Mouse (Mus musculus): Measurements from ENCODE around the gene Dnajc7. TPM values are rescaled to one million over a fixed set of nuclear protein-coding genes. Genes with fewer than 3 reads are reported as not detected.
A peak's percentile ranks its signal among the peaks of the same experiment; 100 is the strongest.
"Not testable (repeated sequence)": the region's sequence is repeated elsewhere in the genome, so short reads cannot be mapped to it uniquely, and the experiment has no call there.

Gene Dnajc7
- 100 to 1,000 TPM; 258 to 267 TPM for total RNA-seq (2021)
- long read RNA-seq, experiment 1, transcript Dnajc7-201 (14 exons, 2,330 nt): major isoform, 41 of 57 reads
- long read RNA-seq, experiment 1, partial matches to known transcripts: 8 of 57 reads
- long read RNA-seq, experiment 1, other reads (novel, unspliced or antisense): 6 of 57 reads
- long read RNA-seq, experiment 2, transcript Dnajc7-201 (14 exons, 2,330 nt): major isoform, 38 of 56 reads
- long read RNA-seq, experiment 2, partial matches to known transcripts: 4 of 56 reads
- long read RNA-seq, experiment 2, other reads (novel, unspliced or antisense): 14 of 56 reads

GRCm38 (mm10) chr11:100619982-100620381 lies at the start of gene Dnajc7:
Gene Dnajc7 (minus strand): TSS chr11:100620168.
- no peak for DNase-seq (ENCODE audit: low spot score in 2 of 2)

DNA sequence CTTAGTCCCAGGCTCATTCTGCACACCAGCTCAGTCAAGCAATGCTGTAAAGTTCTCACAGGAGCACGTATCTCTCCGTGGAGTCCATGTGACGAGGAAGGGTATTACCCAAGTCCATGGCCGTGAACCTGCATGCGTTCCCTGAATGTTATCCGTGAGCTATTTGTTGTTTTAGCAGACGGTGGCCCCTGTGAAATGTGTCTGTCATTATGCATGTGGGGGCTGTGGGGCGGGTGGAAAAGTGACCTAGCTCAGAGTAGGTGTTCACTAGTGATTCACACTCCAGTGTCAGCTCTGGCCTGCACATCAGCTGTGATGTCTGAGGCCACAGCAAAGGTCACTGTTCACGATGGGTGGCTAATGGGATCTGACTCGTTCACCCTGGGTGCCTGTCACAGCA lies 39.8 kb upstream of the Dnajc7 start:
- no peak for DNase-seq (ENCODE audit: low spot score in 2 of 2)

DNA sequence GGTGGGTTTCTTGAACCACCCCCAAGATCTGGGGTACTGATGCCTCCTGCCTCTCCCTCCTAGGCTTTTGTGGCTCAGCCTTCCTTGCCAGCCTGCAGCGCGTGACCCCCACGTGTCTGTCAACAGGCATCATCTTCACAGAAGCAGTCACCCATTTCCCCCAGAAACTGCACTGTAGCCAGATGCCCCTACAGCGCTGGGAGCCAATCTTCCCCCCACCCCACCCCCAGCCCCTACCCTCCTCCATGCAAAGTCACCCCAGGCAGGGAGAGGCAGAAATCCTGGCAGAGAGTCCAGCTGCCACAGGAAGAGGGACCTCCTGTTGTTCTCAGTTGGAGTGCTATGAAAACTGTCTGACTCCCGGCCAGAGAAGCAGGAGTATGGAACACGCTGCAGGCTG lies 36.5 kb upstream of the Dnajc7 start:
- DNase-seq (ENCODE audit: low spot score in 2 of 2): no peak

DNA sequence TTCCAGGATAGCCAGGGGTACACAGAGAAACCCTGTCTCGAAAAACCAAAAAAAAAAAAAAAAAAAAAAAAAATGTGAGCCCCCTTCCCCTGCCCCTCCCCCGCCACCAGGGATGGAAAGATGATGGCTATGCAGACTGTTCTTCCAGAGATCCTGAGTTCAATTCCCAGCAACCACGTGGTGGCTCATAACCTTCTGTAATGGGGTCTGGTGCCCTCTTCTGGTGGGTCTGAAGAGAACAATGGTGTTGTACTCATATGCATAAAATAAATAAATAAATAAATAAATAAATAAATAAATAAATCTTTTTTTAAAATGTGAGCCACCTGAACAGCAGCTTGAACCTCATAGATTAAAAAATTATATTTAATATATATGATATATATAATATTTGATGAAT lies 35.6 kb upstream of the Dnajc7 start:
- not testable (repeated sequence) for DNase-seq (ENCODE audit: low spot score in 2 of 2)

DNA sequence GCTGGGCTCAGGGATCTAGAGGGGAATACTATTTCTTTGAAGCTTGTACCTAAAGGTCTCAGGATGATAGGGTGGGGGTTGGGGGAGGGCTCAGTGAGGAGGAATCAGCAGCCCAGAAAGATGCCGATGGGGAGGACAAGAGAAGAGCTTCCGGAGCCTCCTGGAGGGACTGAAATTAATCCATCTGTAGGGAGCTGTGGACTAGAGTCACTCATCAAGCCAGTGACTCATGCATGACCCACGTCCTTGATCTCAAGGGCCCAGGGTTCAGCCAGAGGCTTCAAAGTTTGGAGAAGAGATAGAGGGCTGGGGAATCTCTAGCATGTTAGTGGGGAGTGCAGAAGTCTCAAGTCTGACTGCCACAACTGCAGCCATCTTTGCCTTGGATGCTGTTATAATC lies 31.8 kb upstream of the Dnajc7 start:
- no peak for DNase-seq (ENCODE audit: low spot score in 2 of 2)

- DNase-seq (ENCODE audit: low spot score in 2 of 2): no peak
These were observed 31.2 kb upstream of the Dnajc7 start for GRCm38 (mm10) chr11:100651205-100651604.

DNA sequence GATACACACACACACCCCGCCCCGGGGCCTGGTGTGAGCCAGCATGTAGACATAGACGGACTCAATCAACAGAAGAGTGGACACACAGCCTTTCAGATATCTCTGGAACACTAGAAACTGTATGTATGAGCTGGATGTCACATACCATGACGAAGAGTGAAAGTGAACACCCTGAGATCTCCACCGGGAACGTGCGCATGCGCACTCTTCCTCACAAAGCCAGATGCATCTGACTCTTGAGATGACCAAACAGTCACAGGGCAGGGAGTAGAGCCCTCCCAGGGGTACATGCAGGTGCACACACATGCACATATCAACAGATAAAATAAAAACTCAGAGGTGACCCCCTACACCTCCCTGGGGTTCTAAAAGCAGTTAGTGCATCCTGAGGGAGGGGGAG lies 28.4 kb upstream of the Dnajc7 start:
- DNase-seq (ENCODE audit: low spot score in 2 of 2): no peak

DNA sequence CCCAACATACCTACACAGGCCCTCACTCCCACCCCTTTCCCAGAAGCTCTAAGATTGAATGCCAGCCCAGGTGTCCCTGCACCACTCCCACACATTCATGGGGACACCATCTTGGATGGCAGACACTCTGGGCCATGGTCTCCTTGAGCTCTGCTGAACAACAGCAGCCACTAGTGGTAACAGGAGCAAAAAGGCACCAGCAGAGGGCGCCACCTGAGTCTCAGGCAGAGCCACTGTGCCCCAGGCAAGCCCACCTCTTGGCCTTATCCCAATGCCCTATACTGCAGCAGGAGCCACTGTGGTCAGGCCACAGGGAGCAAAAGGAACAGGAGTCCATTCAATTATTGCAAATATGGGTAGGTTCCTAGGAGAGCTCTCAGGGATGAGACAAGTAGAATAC lies 26.3 kb upstream of the Dnajc7 start:
- peak; percentile 20 to 25 for DNase-seq (ENCODE audit: low spot score in 2 of 2)

- peak; percentile 36 to 44 for DNase-seq (ENCODE audit: low spot score in 2 of 2)
These were observed 23.9 kb upstream of the Dnajc7 start for GRCm38 (mm10) chr11:100643612-100644575.

- peak; percentile 48 to 76 for DNase-seq (ENCODE audit: low spot score in 2 of 2)
These were observed 20.4 kb upstream of the Dnajc7 start for GRCm38 (mm10) chr11:100640159-100640906.

DNA sequence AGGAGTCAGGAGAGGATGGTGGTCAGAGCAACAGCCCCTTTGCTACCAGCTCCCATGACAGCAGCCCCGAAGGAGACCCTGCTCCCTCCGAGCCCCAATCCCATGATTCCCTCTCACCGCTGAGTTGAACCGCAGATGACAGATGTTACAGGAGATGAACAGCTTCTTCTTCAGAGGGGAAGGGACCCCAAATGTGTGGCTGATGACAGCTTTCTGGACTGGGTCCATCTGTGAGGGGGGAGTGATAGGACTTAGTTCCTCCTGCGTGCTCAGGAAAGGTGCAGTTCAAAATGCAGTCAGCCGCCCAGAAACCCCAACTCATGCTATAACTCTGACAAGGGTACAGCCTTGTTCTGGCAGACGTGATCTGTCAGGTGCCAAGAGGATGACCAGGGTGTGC lies 14.6 kb upstream of the Dnajc7 start:
- no peak for DNase-seq (ENCODE audit: low spot score in 2 of 2)

DNA sequence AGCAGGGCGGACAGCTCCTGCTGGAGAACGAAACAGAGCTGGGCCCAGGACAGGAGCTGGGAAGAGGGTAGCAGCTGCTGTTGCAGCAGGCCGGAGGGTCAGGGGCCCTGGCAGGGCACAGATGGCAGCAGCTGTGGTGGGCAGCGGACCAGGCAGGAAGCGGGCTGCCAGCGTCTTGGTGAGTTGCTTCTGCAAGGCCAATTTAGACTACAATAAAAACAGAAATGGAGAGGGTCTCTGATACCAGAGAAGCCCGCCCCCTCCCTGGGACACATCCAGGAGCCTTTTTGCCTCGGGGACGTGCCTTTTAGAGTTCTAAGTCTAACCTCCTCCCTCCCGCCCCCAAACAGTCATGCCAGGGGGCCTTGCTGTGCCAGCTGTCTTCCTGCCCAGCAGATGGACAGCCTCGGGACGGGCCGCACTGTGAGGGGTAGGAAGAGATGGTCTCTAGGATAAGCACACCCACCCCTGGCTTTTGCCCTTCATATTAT lies 8.9 kb upstream of the Dnajc7 start:
- DNase-seq (ENCODE audit: low spot score in 2 of 2): no peak

DNA sequence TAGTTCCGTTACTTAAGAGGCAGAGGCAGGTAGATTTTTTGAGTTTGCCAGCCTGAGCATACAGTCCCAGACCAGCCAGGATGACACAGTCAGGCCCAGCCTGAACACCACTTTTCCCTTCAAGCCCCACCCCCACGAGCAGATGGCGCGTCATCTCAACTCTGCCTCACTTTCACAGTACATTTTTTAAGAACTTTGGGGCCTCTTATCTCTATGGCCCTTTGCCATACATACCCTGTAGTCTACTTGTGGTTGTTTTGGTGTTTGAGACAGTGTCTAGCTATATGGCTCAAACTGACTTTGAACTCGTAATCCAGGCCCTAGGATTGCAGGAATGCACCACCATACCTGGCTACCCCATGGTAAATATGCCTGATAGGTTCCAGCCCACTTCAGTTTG lies 8.1 kb upstream of the Dnajc7 start:
- no peak for DNase-seq (ENCODE audit: low spot score in 2 of 2)

- DNase-seq (ENCODE audit: low spot score in 2 of 2): peak; percentile 65 to 69
These were observed 6.8 kb upstream of the Dnajc7 start for GRCm38 (mm10) chr11:100626701-100627195.

GRCm38 (mm10) chr11:100625754-100626700 lies 6.1 kb upstream of the Dnajc7 start:
- DNase-seq (ENCODE audit: low spot score in 2 of 2): no peak

- no peak for DNase-seq (ENCODE audit: low spot score in 2 of 2)
These were observed 3.9 kb upstream of the Dnajc7 start for GRCm38 (mm10) chr11:100623867-100624266.

GRCm38 (mm10) chr11:100622714-100623113 lies 2.7 kb upstream of the Dnajc7 start:
- DNase-seq (ENCODE audit: low spot score in 2 of 2): peak; percentile 96 to 98

GRCm38 (mm10) chr11:100619485-100619975 lies 438 bp downstream of the Dnajc7 start:
- DNase-seq (ENCODE audit: low spot score in 2 of 2): peak; percentile 92 to 96

- peak; percentile 27 to 42 for DNase-seq (ENCODE audit: low spot score in 2 of 2)
These were observed 1.0 kb downstream of the Dnajc7 start, which contains the start of gene Nkiras2 for GRCm38 (mm10) chr11:100618761-100619484. Gene Nkiras2 (plus strand): TSS chr11:100619244.
